Mouse (Mus musculus) embryonic stem cell, embryonic (primary cell): ENCODE data around the gene Mxd3.

Experiments used
- CTCF ChIA-PET, 4 experiments: fragments of 300-600 bp in 2 of 4; fragments of 350-600 bp in 2 of 4; sonication (Branson Sonifier 250); formaldehyde crosslinking; loops; one replicate each; lab custom pipeline; 2022; ENCODE audit warnings: inconsistent platforms in 2 of 4; lab: Charles Lee
- POLR2A ChIA-PET, 4 experiments: fragments of 300-600 bp in 2 of 4; fragments of 350-600 bp in 2 of 4; sonication (Branson Sonifier 250); formaldehyde crosslinking; loops; one replicate each; lab custom pipeline; 2022; ENCODE audit warnings: antibody characterized with exemption in 4 of 4, inconsistent platforms in 1 of 4; lab: Charles Lee

Gene Mxd3

DNA sequence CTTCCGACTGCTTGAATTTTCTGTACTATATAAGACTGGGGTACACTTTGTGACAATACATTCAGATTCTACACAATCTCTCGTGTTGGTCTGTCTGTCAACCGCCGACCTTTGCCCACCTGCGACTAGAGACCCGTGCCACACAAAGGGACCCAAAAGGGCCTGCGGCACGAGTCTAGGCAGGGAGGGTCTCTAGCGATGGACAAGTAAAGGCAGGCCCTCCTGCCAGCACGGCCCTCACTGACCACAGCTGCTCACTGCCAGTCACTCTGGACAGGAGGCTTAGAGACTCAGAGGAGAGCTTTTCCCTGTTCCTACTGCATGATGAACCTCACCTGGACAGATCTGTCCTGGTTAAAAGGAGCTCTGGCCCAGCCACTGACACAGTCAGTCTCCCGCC is 12.8 kb upstream of the Mxd3 start:
- ChIA-PET CTCF (interaction anchor here in 1 of 4 experiments (1.0 to 2.8 kb wide), 2 partner anchors 12 to 15 kb away, joined by 3 to 8 read pairs; partner anchors contain the start of gene Mxd3), POLR2A (interaction anchor here in 3 of 4 experiments (0.5 to 15.9 kb wide), 9 partner anchors 12 to 1328 kb away, joined by 3 to 243 read pairs (median 6); partner anchors contain the start of genes Mxd3 (in 2 of the 3) and Lman2 (in 1 of the 3))

DNA sequence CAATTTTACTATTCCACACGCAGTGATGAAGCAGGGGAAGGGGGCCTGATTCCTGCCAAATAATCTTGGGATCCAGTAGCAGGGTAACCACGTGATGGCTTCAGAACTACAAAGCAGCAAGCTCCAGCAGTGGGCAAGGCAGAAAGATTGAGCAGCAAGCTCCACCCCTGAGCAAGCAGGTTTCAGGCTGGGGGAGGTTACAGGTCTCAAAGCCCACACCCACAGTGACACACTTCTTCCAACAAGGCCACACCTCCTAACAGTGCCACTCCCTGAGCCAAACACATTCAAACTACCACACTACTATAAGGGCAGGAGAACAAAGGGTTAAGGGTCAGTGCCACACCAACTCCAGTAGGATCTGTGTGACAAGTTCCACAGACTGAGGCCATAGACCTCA is 9.6 kb upstream of the Mxd3 start:
- ChIA-PET CTCF (interaction anchor here (0.7 to 2.1 kb wide), 14 partner anchors 8 to 329 kb away, joined by 3 to 18 read pairs (median 6); partner anchors contain the start of genes Lman2 (in 2 of the 4) and Mxd3 (in 2 of the 4)), POLR2A (interaction anchor here (0.6 to 15.9 kb wide), 47 partner anchors 8 to 360 kb away, joined by 3 to 243 read pairs (median 4); partner anchors contain the start of genes Mxd3 (in 4 of the 4), Lman2 (in 3 of the 4), Rab24 (in 3 of the 4) and B230219D22Rik (in 1 of the 4))

GRCm38 (mm10) chr13:55338131-55339054 is 8.8 kb upstream of the Mxd3 start:
- ChIA-PET CTCF (interaction anchor here (0.7 to 2.1 kb wide), 14 partner anchors 8 to 330 kb away, joined by 3 to 18 read pairs (median 4); partner anchors contain the start of genes Lman2 (in 2 of the 4) and Mxd3 (in 1 of the 4)), POLR2A (interaction anchor here (0.6 to 15.9 kb wide), 59 partner anchors 7 to 425 kb away, joined by 3 to 243 read pairs (median 4); partner anchors contain the start of genes Mxd3 (in 4 of the 4), Lman2 (in 3 of the 4), Rab24 (in 3 of the 4) and B230219D22Rik (in 2 of the 4))

DNA sequence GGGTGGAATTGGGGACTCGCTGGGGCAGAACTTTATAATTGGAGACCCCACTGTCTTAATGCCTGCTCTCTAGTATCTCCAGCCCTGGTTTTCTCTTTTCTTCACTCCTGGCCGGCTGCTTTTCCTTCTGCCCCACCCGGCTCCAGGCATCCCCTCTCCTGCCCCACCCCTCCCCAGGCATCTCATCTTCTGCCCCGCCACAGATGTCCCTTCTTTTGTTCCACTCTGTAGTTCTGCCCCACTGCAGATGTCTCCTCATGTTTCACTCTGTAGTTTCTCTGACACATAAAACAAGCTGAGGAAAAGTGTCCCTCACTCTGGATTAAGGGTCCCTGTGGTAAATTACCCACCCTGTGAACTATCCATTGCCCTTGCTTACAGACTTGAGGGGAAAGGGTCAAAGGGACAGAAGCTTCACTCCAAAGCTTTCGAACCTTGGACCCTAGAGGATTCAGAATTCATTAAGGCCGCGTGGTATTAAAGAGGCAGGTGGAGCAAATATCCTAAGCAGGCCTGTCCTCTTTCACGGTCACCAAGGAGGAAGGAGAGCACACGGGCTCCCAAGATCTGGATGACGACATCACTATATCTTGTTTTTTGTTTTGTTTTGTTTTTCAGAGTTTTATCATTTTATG is 7.8 kb upstream of the Mxd3 start:
- ChIA-PET POLR2A (interaction anchor here (0.7 to 15.9 kb wide), 23 partner anchors 8 to 424 kb away, joined by 3 to 243 read pairs (median 4); partner anchors contain the start of genes Grk6 (in 2 of the 4), Lman2 (in 1 of the 4), Mxd3 (in 1 of the 4) and Rab24 (in 1 of the 4)), CTCF (interaction anchor here in 2 of 4 experiments (0.7 to 2.1 kb wide), 2 partner anchors 10 to 11 kb away, joined by 3 to 12 read pairs; no protein-coding TSS in a partner anchor)

- POLR2A ChIA-PET = interaction anchor here (0.7 to 2.1 kb wide), 26 partner anchors 8 to 257 kb away, joined by 3 to 17 read pairs (median 3); partner anchors contain the start of genes Lman2 (in 2 of the 4), Rab24 (in 1 of the 4) and Zfp346 (in 1 of the 4)
- CTCF ChIA-PET = interaction anchor here in 3 of 4 experiments (0.5 to 1.4 kb wide), 7 partner anchors 8 to 200 kb away, joined by 3 to 12 read pairs (median 4); partner anchors contain the start of gene Rab24 (in 1 of the 3)
These were observed 6.1 kb upstream of the Mxd3 start for GRCm38 (mm10) chr13:55335701-55336100.

DNA sequence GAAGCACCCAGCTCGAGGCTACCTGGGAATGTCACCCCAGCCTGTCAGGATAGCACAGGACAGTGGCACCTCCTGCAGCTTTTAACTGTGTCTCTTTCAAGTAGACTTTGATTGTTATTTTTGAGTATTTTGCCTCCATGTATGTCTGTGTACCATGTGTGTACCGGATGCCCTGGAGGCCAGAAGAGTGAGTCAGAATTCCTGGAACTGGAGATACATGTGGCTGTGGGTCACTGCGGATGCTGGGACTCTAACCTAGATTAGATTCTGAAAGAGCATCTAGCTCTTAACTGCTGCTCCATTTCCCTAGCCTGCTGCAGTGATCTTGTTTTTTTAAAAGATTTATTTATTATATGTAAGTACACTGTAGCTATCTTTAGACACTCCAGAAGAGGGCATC is 2.7 kb upstream of the Mxd3 start:
- ChIA-PET POLR2A (interaction anchor here in 2 of 4 experiments (0.7 to 10.9 kb wide), 5 partner anchors 9 to 113 kb away, joined by 3 to 243 read pairs (median 3); partner anchors contain the start of genes Grk6 (in 1 of the 2) and Rab24 (in 1 of the 2)), CTCF (no interaction called here)

DNA sequence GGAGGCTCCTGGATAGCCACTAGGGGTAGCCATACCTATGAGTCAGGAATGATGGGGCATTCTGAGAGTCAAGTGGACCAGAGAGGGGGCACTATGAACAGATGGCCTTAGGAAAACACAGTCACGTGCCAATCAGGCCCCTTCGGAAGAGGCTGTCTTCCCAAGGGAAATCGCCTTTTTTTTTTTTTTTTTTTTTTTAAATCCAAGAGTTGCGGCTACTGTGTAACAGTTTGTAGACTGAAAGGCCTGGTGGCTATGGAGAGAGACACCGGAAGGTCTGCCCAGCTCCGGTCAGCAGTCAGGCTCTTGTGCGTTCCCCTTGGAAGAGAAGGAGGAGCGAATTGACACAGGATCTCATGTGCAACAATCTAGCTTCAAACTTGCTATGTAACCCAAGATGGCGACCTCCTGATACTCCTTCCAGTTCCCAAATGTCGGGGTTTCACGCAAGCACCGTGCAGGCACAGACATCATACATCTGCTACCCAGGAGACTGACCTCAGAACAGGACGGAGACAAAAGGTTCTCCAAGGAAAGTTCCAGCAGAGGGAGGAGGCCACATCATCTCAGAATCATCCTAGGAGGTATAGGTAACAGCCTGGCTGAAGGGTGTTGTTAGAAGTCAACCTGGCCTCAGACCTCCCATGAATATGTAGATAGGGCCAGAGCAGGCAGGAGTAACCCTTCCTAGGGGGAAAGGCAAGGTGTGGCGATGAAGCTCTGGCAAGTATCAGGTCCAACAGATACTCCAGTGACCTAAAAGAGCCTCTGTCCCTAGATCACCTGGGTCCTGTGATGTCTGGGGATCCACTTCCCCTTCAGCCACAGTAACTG is 1.2 kb upstream of the Mxd3 start:
- POLR2A ChIA-PET = interaction anchor here (0.6 to 10.9 kb wide), 69 partner anchors 8 to 1410 kb away, joined by 3 to 243 read pairs (median 4); partner anchors contain the start of genes Rab24 (in 3 of the 4), B230219D22Rik (in 2 of the 4), Grk6 (in 2 of the 4) and Lman2 (in 2 of the 4)

DNA sequence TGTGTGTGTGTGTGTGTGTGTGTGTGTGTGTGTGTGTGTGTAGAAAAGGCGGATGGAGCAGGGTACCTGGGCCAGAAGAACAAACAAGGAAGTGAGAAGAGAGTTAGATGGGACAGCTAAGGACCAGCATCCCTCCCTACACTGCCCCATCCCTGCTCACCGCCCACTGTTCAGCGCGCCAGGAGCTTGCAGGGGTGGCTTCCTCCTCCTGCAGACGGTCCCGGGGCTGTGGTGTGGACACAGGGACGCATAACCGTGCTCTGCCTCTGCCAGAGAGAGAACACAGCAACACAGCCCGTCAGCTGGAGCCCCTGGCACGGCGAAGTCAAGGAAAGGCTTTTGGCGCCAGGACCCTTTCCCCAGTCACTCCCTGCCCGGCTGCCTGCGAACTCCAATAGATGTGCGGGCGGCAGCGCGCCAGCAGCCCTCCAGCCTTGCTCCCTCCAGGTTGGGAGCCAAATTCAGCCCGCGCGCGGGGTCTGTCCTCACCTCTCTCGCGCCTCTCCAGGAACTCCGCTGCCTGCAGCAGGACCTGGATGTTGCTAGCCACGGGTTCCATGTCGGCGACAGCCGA is 427 bp downstream of the Mxd3 start:
- POLR2A ChIA-PET = interaction anchor here (0.6 to 10.9 kb wide), 46 partner anchors 7 to 363 kb away, joined by 3 to 243 read pairs (median 5); partner anchors contain the start of genes Rab24 (in 3 of the 4), B230219D22Rik (in 2 of the 4), Lman2 (in 2 of the 4) and Prelid1 (in 2 of the 4)
- CTCF ChIA-PET = interaction anchor here in 1 of 4 experiments (0.5 to 4.1 kb wide), 8 partner anchors 10 to 142 kb away, joined by 3 to 43 read pairs (median 5); partner anchors contain the start of genes Grk6, Lman2 and Rgs14

More for the DNA sequence above, 1.2 kb upstream of the Mxd3 start:
- CTCF ChIA-PET = interaction anchor here in 3 of 4 experiments (0.6 to 4.1 kb wide), 19 partner anchors 8 to 396 kb away, joined by 3 to 43 read pairs (median 3); partner anchors contain the start of genes Grk6 (in 1 of the 3), Lman2 (in 1 of the 3), Pcbd2 (in 1 of the 3) and Rgs14 (in 1 of the 3)

GRCm38 (mm10) chr13:55328641-55329040 is 982 bp downstream of the Mxd3 start:
- ChIA-PET CTCF (interaction anchor here in 3 of 4 experiments (0.7 to 4.1 kb wide), 9 partner anchors 11 to 142 kb away, joined by 3 to 43 read pairs (median 4); no protein-coding TSS in a partner anchor), POLR2A (interaction anchor here in 3 of 4 experiments (0.9 to 10.9 kb wide), 21 partner anchors 9 to 138 kb away, joined by 3 to 243 read pairs (median 6); partner anchors contain the start of genes Lman2 (in 3 of the 3), Prelid1 (in 1 of the 3) and Rab24 (in 1 of the 3))

GRCm38 (mm10) chr13:55328171-55328570 is 1.5 kb downstream of the Mxd3 start:
- ChIA-PET CTCF (interaction anchor here (0.6 to 4.1 kb wide), 26 partner anchors 7 to 208 kb away, joined by 3 to 43 read pairs (median 4); partner anchors contain the start of genes Ddx41 (in 1 of the 4) and Pdlim7 (in 1 of the 4)), POLR2A (interaction anchor here (0.6 to 10.9 kb wide), 39 partner anchors 9 to 460 kb away, joined by 3 to 243 read pairs (median 4); partner anchors contain the start of genes Lman2 (in 2 of the 4), B230219D22Rik (in 1 of the 4), Pfn3 (in 1 of the 4) and Prelid1 (in 1 of the 4))

DNA sequence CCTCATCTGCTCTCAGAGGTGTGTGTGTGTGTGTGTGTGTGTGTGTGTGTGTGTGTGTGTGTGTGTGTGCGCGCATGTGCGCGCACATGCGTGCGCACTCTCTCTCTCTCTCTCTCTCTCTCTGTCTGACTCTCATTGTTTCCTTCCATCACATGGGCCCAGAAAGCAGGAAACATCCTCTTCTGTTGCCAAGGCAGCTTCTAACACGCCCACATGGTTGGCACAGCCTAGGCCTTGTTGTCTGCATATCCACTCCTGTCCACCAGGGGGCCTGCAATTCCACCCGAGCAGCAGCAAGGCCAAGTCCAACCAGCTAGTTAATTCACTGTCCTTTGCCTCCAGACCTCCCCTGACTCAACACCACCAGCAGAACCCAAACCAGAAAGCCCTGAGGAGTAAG is 2.0 kb downstream of the Mxd3 start:
- POLR2A ChIA-PET = interaction anchor here (0.6 to 10.9 kb wide), 46 partner anchors 8 to 460 kb away, joined by 3 to 243 read pairs (median 4); partner anchors contain the start of genes Lman2 (in 2 of the 4), B230219D22Rik (in 1 of the 4), Pfn3 (in 1 of the 4) and Prelid1 (in 1 of the 4)
- CTCF ChIA-PET = interaction anchor here (0.5 to 4.1 kb wide), 32 partner anchors 8 to 324 kb away, joined by 3 to 43 read pairs (median 4); partner anchors contain the start of genes Ddx41 (in 1 of the 4) and Pdlim7 (in 1 of the 4)

DNA sequence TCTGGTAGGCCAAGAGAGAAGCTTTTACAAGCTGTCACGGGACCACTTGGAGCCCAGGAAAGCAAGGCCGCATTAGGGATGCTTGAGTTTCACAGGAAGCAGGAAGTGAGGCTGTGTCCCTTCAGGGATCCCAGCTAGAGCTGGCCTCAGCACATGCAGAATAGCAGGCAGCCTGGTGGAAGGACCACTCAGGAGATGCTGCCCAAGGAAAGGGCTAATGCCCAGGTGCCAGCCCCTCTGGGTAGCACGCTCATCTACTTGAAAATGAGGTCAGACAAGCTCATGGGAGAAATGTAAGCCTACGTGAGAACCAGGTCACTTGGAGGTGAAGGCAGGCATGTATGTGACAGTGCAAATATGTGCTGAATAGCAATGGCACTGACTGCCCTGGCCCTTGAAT is 2.5 kb downstream of the Mxd3 start:
- ChIA-PET POLR2A (interaction anchor here (0.7 to 10.9 kb wide), 38 partner anchors 8 to 366 kb away, joined by 3 to 243 read pairs (median 4); partner anchors contain the start of genes B230219D22Rik (in 1 of the 4), Lman2 (in 1 of the 4), Prelid1 (in 1 of the 4) and Rab24 (in 1 of the 4)), CTCF (interaction anchor here (0.5 to 4.1 kb wide), 28 partner anchors 9 to 324 kb away, joined by 3 to 43 read pairs (median 4); partner anchors contain the start of genes Ddx41 (in 1 of the 4) and Pdlim7 (in 1 of the 4))

DNA sequence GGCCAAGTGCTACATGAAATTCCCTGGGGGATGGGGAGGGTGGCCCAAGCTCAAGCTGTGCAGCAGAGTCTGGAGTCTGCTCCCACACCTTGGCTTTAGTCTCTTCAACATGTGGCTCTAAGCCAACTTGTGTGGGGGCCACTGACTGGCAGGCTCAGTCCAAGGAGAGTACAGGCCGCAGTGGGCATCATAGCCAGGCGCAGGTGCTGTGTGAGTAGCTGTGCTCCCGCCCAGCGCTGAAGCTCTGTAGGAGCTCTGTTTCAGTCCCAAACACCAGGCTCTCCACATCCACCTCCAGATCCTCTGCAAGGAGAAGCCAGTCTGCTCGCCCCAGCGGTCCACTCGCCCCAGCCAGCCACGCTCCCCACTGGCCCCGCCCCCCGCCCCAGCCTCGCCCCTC is 4.0 kb downstream of the Mxd3 start:
- ChIA-PET POLR2A (interaction anchor here in 3 of 4 experiments (0.6 to 10.9 kb wide), 33 partner anchors 8 to 792 kb away, joined by 3 to 243 read pairs (median 4); partner anchors contain the start of genes Grk6 (in 1 of the 3), Lman2 (in 1 of the 3) and Rgs14 (in 1 of the 3)), CTCF (interaction anchor here in 2 of 4 experiments (0.5 to 1.7 kb wide), 5 partner anchors 9 to 404 kb away, joined by 3 to 8 read pairs (median 4); no protein-coding TSS in a partner anchor)

- ChIA-PET CTCF (interaction anchor here in 1 of 4 experiments (0.8 kb wide), 2 partner anchors 14 to 63 kb away, joined by 3 to 4 read pairs; no protein-coding TSS in a partner anchor), POLR2A (interaction anchor here in 3 of 4 experiments (0.6 to 5.9 kb wide), 22 partner anchors 7 to 481 kb away, joined by 3 to 83 read pairs (median 4); partner anchors contain the start of genes Mxd3 (in 3 of the 3), Grk6 (in 1 of the 3) and Lman2 (in 1 of the 3))
These were observed 7.3 kb downstream of the Mxd3 start for GRCm38 (mm10) chr13:55322130-55322825.
